Mouse (Mus musculus): ENCODE data around the gene Clec2d. TPM values are rescaled to one million over a fixed set of nuclear protein-coding genes. Genes with fewer than 3 reads are reported as not detected.

The Clec2d gene
- polyA plus RNA-seq, 1 experiment from 2014 or later, result not detected

DNA sequence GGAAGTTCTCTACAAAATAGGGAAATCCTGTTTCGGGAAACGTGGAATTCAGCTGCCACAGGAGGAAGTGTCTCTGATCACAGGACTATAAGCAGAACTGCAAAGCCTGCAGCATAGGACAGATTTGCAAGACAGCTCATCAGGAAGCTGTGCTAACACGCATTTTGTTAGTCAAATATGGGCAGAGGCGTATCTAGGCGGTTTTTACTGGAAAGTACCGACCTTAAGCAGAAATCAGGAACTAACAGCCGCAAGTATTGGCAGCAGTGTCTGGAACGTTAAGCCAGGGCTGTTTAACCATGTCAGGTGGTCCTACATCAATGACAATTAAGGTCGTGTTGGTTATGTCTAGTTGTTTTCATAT is 52.4 kb downstream of the Clec2d start:
- H3K27ac ChIP-seq, result no peak overlapping the region
- WGBS, result 83% methylated on average over 9 of the region's 9 CpGs
- no peaks in the 10 kb centered on the region for H3K9me3 ChIP-seq
- no peaks in the 10 kb centered on the region for H3K36me3 ChIP-seq
- no peak for ATAC-seq (ENCODE audit: low FRiP score)
- H3K4me2 ChIP-seq, result no peak overlapping the region
- H3K4me3 ChIP-seq, result no peak overlapping the region
- H3K9ac ChIP-seq, result no peak overlapping the region
- H3K4me1 ChIP-seq (replicated peaks), result 0 out of 2 replicates have a peak, but pooled peaks cover 2% of the 10 kb centered on the region
- no peaks in the 10 kb centered on the region for H3K27me3 ChIP-seq

GRCm38 (mm10) chr6:129233366-129233954 is 53.0 kb downstream of the Clec2d start:
- no peak for ATAC-seq (ENCODE audit: low FRiP score)

DNA sequence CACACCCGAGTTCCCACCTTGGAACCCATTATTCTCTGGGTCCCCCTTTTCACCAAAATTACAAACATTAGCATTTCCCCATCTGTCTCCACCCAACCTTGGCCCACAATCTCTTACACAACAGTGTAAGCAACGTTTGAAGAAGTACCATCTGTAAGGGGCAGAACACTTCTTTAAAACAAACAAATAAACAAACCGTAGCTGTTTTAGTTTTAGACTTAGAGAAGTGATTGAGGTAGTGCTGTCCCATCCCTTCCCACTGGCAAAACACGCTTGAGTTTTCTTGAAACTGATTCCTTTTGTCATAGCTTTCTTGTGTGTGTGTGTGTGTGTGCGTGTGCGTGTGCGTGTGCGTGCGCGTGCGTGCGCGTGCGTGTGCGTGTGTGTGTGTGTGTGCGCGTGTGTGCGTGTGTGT is 53.5 kb downstream of the Clec2d start:
- H3K4me2 ChIP-seq, result no peak overlapping the region
- no peak for ATAC-seq (ENCODE audit: low FRiP score)
- no peaks in the 10 kb centered on the region for H3K9me3 ChIP-seq
- H3K9ac ChIP-seq, result no peak overlapping the region
- H3K4me1 ChIP-seq (replicated peaks), result 0 out of 2 replicates have a peak, but pooled peaks cover 2% of the 10 kb centered on the region
- H3K36me3 ChIP-seq, result no peaks in the 10 kb centered on the region
- WGBS, result 87% methylated on average over 14 of the region's 18 CpGs
- H3K4me3 ChIP-seq, result no peak overlapping the region
- H3K27me3 ChIP-seq, result no peaks in the 10 kb centered on the region
- no peak overlapping the region for H3K27ac ChIP-seq

More at GRCm38 (mm10) chr6:129233366-129233954, 53.0 kb downstream of the Clec2d start:
- Histone ChIP-seq H3K36me3 (no peaks in the 10 kb centered on the region), H3K27ac (no peak overlapping the region), H3K4me1 (replicated peaks) (0 out of 2 replicates have a peak, but pooled peaks cover 2% of the 10 kb centered on the region), H3K4me2 (no peak overlapping the region), H3K27me3 (no peaks in the 10 kb centered on the region), H3K9ac (no peak overlapping the region), H3K4me3 (no peak overlapping the region), H3K9me3 (no peaks in the 10 kb centered on the region)
- WGBS, result 92% methylated on average over 6 of the region's 6 CpGs

GRCm38 (mm10) chr6:129234456-129235360 is 54.3 kb downstream of the Clec2d start:
- WGBS, result 83% methylated on average over 8 of the region's 8 CpGs
- no peak overlapping the region for H3K27ac ChIP-seq
- H3K36me3 ChIP-seq, result no peaks in the 10 kb centered on the region
- H3K27me3 ChIP-seq, result no peaks in the 10 kb centered on the region
- H3K4me3 ChIP-seq, result no peak overlapping the region
- ATAC-seq (ENCODE audit: low FRiP score), result no peak
- no peak overlapping the region for H3K4me2 ChIP-seq
- H3K9me3 ChIP-seq, result no peaks in the 10 kb centered on the region
- no peak overlapping the region for H3K9ac ChIP-seq
- 0 out of 2 replicates have a peak, but pooled peaks cover 2% of the 10 kb centered on the region for H3K4me1 ChIP-seq (replicated peaks)

GRCm38 (mm10) chr6:129235855-129236461 is 55.5 kb downstream of the Clec2d start:
- H3K9me3 ChIP-seq, result no peaks in the 10 kb centered on the region
- H3K4me1 ChIP-seq (replicated peaks), result 0 out of 2 replicates have a peak, but pooled peaks cover 2% of the 10 kb centered on the region
- H3K4me2 ChIP-seq, result no peak overlapping the region
- no peak for ATAC-seq (ENCODE audit: low FRiP score)
- no peak overlapping the region for H3K4me3 ChIP-seq
- no peak overlapping the region for H3K27ac ChIP-seq
- 89% methylated on average over 5 of the region's 5 CpGs for WGBS
- H3K27me3 ChIP-seq, result no peaks in the 10 kb centered on the region
- H3K36me3 ChIP-seq, result no peaks in the 10 kb centered on the region
- no peak overlapping the region for H3K9ac ChIP-seq

Small RNA genes within 50 kb of the gene (microRNA-seq; reads per million reads assigned to microRNA genes)
- not detected for gene Gm27514

Other genes starting within 250 kb of the Clec2d start
- not detected in 2 replicates for gene Clec2g, start 246.2 kb upstream of the Clec2d start, polyA plus RNA-seq (2015; fragmentation: Nextera tagmentation; extraction: Ambion mirVana)
- 0.23 and 0.25 TPM in 2 replicates for gene Klrb1f, start 134.7 kb upstream of the Clec2d start, polyA plus RNA-seq (2015; fragmentation: Nextera tagmentation; extraction: Ambion mirVana)
- not detected in 2 replicates for gene Clec2e, start 79.7 kb upstream of the Clec2d start, polyA plus RNA-seq (2015; fragmentation: Nextera tagmentation; extraction: Ambion mirVana)
- not detected in 2 replicates for gene Cd69, start 94.8 kb downstream of the Clec2d start, polyA plus RNA-seq (2015; fragmentation: Nextera tagmentation; extraction: Ambion mirVana)
- gene 4922502D21Rik, start 151.2 kb downstream of the Clec2d start, polyA plus RNA-seq (2015; fragmentation: Nextera tagmentation; extraction: Ambion mirVana), result not detected in 2 replicates
- 0.14 and 0.18 TPM in 2 replicates for gene Clec12a, start 162.1 kb downstream of the Clec2d start, polyA plus RNA-seq (2015; fragmentation: Nextera tagmentation; extraction: Ambion mirVana)
- gene Clec12b, start 205.3 kb downstream of the Clec2d start, polyA plus RNA-seq (2015; fragmentation: Nextera tagmentation; extraction: Ambion mirVana), result 0.21 and 0.41 TPM in 2 replicates
- 3.2 and 4.8 TPM in 2 replicates for gene Clec1b, start 216.7 kb downstream of the Clec2d start, polyA plus RNA-seq (2015; fragmentation: Nextera tagmentation; extraction: Ambion mirVana)
- gene Clec9a, start 228.2 kb downstream of the Clec2d start, polyA plus RNA-seq (2015; fragmentation: Nextera tagmentation; extraction: Ambion mirVana), result 0.13 and 0.16 TPM in 2 replicates

Measured in hindbrain, embryonic 13.5 days (tissue).